Mouse (Mus musculus) embryonic fibroblast, embryonic 13.5 days (primary cell): Measurements from ENCODE around the gene Npas1.

Source experiments
- CTCF ChIP-seq: IDR thresholded peaks from 2 replicates; pipeline ENCODE4 v1.5.1; 2011; ENCODE audit warnings: mild to moderate bottlenecking, control low read depth, low read length, moderate library complexity, borderline replicate concordance; ENCODE audit not compliant: insufficient read depth
- POLR2A ChIP-seq: IDR thresholded peaks from 2 replicates; pipeline ENCODE4 v1.6.1; 2011; ENCODE audit warnings: low read depth, mild to moderate bottlenecking, control low read depth, low read length, moderate library complexity

DNA sequence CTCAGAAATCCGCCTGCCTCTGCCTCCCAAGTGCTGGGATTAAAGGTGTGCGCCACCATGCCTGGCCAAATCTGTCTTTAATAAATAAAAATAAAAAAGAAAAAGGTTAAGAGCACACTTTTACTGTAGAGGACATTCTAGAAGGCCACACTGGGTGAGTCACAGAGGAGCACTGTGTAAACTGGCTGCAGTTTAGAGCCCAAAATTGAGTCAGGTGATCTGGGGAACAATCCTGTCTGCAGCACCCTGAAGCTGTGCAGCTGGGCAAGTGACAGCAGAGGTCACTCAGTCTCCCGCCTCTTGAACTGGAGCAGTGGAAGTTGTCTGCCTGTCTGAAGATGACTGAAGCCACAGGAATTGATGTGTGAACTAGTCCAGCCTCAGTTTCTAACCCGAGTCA lies 24.0 kb upstream of the Npas1 start:
- TF ChIP-seq CTCF (no peak), POLR2A (no peak)
